Comparison of ENCODE assay signal across 23 mouse cellular contexts in genomic region chr14:86337052-86337451, GRCm38 (mm10).
"Had no signal": no experiment of that assay in that cellular context is flagged by ENCODE, and none has a peak within 500 bp of the region (broad histone marks: within the 10 kb centered on the region; RNA-seq: fewer than 3 reads in every experiment).

No protein-coding gene starts in this region.

- H3K36me3 ChIP-seq: liver, embryonic 13.5 days; liver, embryonic 15.5 days; lung, embryonic 15.5 days; neural tube, embryonic 13.5 days; neural tube, embryonic 15.5 days had no signal

- ATAC-seq: liver, postnatal 0 days; lung, postnatal 0 days had no signal

- H3K4me3 ChIP-seq: liver, embryonic 13.5 days; liver, embryonic 15.5 days; lung, embryonic 15.5 days; megakaryocyte, embryonic 14.5 days; myocyte; neural tube, embryonic 13.5 days; neural tube, embryonic 15.5 days had no signal

- H3K9me3 ChIP-seq: liver, embryonic 13.5 days; liver, embryonic 15.5 days; lung, embryonic 15.5 days; megakaryocyte, embryonic 14.5 days; neural tube, embryonic 13.5 days; neural tube, embryonic 15.5 days had no signal

- H3K27me3 ChIP-seq: liver, embryonic 13.5 days; liver, embryonic 15.5 days; lung, embryonic 15.5 days; megakaryocyte, embryonic 14.5 days; neural tube, embryonic 13.5 days; neural tube, embryonic 15.5 days had no signal

- H3K4me2 ChIP-seq: liver, embryonic 11.5 days; liver, embryonic 13.5 days; liver, embryonic 15.5 days; lung, embryonic 15.5 days; neural tube, embryonic 13.5 days; neural tube, embryonic 15.5 days had no signal

- DNase-seq: liver; liver, embryonic 13.5 days; liver, postnatal 0 days; lung, adult 2 months; lung, postnatal 14 days; lung, postnatal 36 days; retina, postnatal 1 day; right cerebral cortex, adult 18-20 months; right cerebral cortex, postnatal 25 days; right cerebral cortex, postnatal 4 days; spleen, adult 18-20 months; thymus, adult 2 months; thymus, postnatal 14 days; thymus, postnatal 36 days had no signal

- H3K4me1 ChIP-seq: liver, embryonic 13.5 days; liver, embryonic 15.5 days; lung, embryonic 15.5 days; neural tube, embryonic 13.5 days; neural tube, embryonic 15.5 days had no signal

- H3K27ac ChIP-seq: liver, embryonic 13.5 days; liver, embryonic 15.5 days; lung, embryonic 15.5 days; macrophage; neural tube, embryonic 13.5 days; neural tube, embryonic 15.5 days had no signal

- H3K9ac ChIP-seq: liver, embryonic 13.5 days; liver, embryonic 15.5 days; liver, postnatal 0 days; lung, embryonic 15.5 days; neural tube, embryonic 13.5 days; neural tube, embryonic 15.5 days had no signal
